Mouse (Mus musculus) heart, postnatal 14 days (tissue): ENCODE data around the gene Iqcn. TPM values are rescaled to one million over a fixed set of nuclear protein-coding genes. Genes with fewer than 3 reads are reported as not detected.

Experiments
- DNase-seq, 2 experiments: peaks; one replicate each; pipeline ENCODE4 v3.0.0; 2021 to 2022
- intact Hi-C: fragments of 180-260 bp; cut with DNase I; formaldehyde crosslinking; loops from one replicate; pipeline ENCODE4 v1.15.1; 2025
- long read RNA-seq, 2 experiments: library from polyadenylated mRNA; stranded (forward); transcript quantifications; one replicate each; pipeline ENCODE4 v2.0.0; 2021
- total RNA-seq, 2 experiments: library from RNA; stranded (reverse); gene quantifications; 2 replicates each; pipeline ENCODE4 v1.2.3; 2021

Gene Iqcn
- total RNA-seq, result under 1 TPM; 0.10 to 0.12 TPM
- long read RNA-seq, experiment 1, result 0 reads
- long read RNA-seq, experiment 2, result 0 reads

- no peak for DNase-seq
- intact Hi-C loops, result loop anchor here (5.0 kb wide), 2 partner anchors 76 to 91 kb away; no protein-coding TSS in a partner anchor
Observed at GRCm38 (mm10) chr8:70703287-70703686, at the start of gene Iqcn. TSS of gene Iqcn (plus strand) at chr8:70703457.

GRCm38 (mm10) chr8:70654121-70654520 is 49.1 kb upstream of the Iqcn start:
- DNase-seq, result no peak
- intact Hi-C loops, result loop anchor here (5.0 kb wide), 1 partner anchor 42 kb away; no protein-coding TSS in a partner anchor

GRCm38 (mm10) chr8:70655469-70655868 is 47.8 kb upstream of the Iqcn start:
- no peak for DNase-seq
- intact Hi-C loops, result loop anchor here (5.0 kb wide), 1 partner anchor 33 kb away; no protein-coding TSS in a partner anchor

GRCm38 (mm10) chr8:70656193-70656790 is 47.0 kb upstream of the Iqcn start:
- intact Hi-C loops, result loop anchor here (5.0 kb wide), 1 partner anchor 34 kb away; no protein-coding TSS in a partner anchor
- DNase-seq, result no peak

GRCm38 (mm10) chr8:70657214-70657613 is 46.0 kb upstream of the Iqcn start:
- intact Hi-C loops, result loop anchor here (5.0 kb wide), 1 partner anchor 35 kb away; no protein-coding TSS in a partner anchor
- DNase-seq, result no peak

- intact Hi-C loops, result loop anchor here (5.0 kb wide), 1 partner anchor 35 kb away; no protein-coding TSS in a partner anchor
- DNase-seq, result no peak
Observed at GRCm38 (mm10) chr8:70657739-70658138, 45.5 kb upstream of the Iqcn start.

- DNase-seq, result no peak
- intact Hi-C loops, result loop anchor here (5.0 kb wide), 1 partner anchor 37 kb away; no protein-coding TSS in a partner anchor
Observed at GRCm38 (mm10) chr8:70658897-70659603, 44.2 kb upstream of the Iqcn start.

GRCm38 (mm10) chr8:70659604-70660272 is 43.5 kb upstream of the Iqcn start:
- intact Hi-C loops, result loop anchor here (5.0 kb wide), 1 partner anchor 37 kb away; no protein-coding TSS in a partner anchor
- peak; percentile 93 to 94 for DNase-seq

GRCm38 (mm10) chr8:70660273-70660725 is 43.0 kb upstream of the Iqcn start, which contains the start of gene Pgpep1:
TSS of gene Pgpep1 (minus strand) at chr8:70660388.
- intact Hi-C loops, result no loop called here
- no peak for DNase-seq

- intact Hi-C loops, result no loop called here
- DNase-seq, result no peak
Observed at GRCm38 (mm10) chr8:70663691-70664090, 39.6 kb upstream of the Iqcn start.

- intact Hi-C loops, result no loop called here
Observed at GRCm38 (mm10) chr8:70664631-70665030, 38.6 kb upstream of the Iqcn start.

GRCm38 (mm10) chr8:70665599-70665998 is 37.7 kb upstream of the Iqcn start:
- DNase-seq, result no peak
- intact Hi-C loops, result no loop called here

More at GRCm38 (mm10) chr8:70664631-70665030, 38.6 kb upstream of the Iqcn start:
- DNase-seq, result no peak

- peak; percentile 72 to 76 for DNase-seq
- intact Hi-C loops, result no loop called here
Observed at GRCm38 (mm10) chr8:70667071-70667470, 36.2 kb upstream of the Iqcn start.

- peak; percentile 65 to 66 for DNase-seq
- intact Hi-C loops, result loop anchor here (1.0 kb wide), 1 partner anchor 29 kb away; no protein-coding TSS in a partner anchor
Observed at GRCm38 (mm10) chr8:70671615-70672324, 31.5 kb upstream of the Iqcn start.

GRCm38 (mm10) chr8:70672325-70673078 is 30.8 kb upstream of the Iqcn start:
- intact Hi-C loops, result loop anchor here (1.0 kb wide), 1 partner anchor 28 kb away; no protein-coding TSS in a partner anchor

GRCm38 (mm10) chr8:70673079-70673856 is 30.0 kb upstream of the Iqcn start, which contains the start of gene Lsm4:
TSS of gene Lsm4 (plus strand) at chr8:70673248.
- peak; percentile 96 to 98 for DNase-seq
- intact Hi-C loops, result no loop called here

More at GRCm38 (mm10) chr8:70672325-70673078, 30.8 kb upstream of the Iqcn start:
- no peak for DNase-seq

GRCm38 (mm10) chr8:70674109-70674508 is 29.1 kb upstream of the Iqcn start:
- DNase-seq, result no peak
- intact Hi-C loops, result loop anchor here (2.0 kb wide), 1 partner anchor 21 kb away; no protein-coding TSS in a partner anchor

- no peak for DNase-seq
- intact Hi-C loops, result loop anchor here (2.0 kb wide), 1 partner anchor 20 kb away; no protein-coding TSS in a partner anchor
Observed at GRCm38 (mm10) chr8:70674716-70675115, 28.5 kb upstream of the Iqcn start.
